Mouse (Mus musculus): Measurements from ENCODE around the gene Ly6f. TPM values are rescaled to one million over a fixed set of nuclear protein-coding genes. Genes with fewer than 3 reads are reported as not detected.
A peak's percentile ranks its signal among the peaks of the same experiment; 100 is the strongest.

The Ly6f gene
- polyA plus RNA-seq, 1 experiment from 2014 or later, result not detected

DNA sequence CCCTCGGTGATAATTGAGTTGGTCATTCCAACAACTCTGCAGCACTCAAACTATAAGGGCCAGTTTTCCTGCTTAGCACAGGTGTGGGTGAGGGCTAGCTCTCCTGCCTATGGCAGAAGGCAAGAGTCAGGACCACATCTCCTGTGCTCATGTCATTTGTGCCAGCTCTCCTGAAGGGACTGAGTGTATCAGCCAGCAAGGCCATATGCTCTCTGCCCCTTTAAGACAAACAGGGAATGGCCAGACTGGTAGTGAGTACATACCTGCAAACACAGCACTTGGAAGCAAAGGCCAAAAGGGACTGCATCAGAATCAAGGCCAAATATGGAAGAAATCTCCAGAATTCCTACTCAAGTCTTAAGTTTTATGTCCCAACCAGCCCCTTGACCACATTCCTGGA, 41.7 kb downstream of the Ly6f start:
- H3K27me3 ChIP-seq (replicated peaks; ENCODE audit: insufficient read depth, low read length), result no peaks in the 10 kb centered on the region
- TF ChIP-seq CTCF (IDR thresholded peaks at IDR 0.05) (no peak), EP300 (IDR thresholded peaks at IDR 0.05) (no peak)
- H3K4me3 ChIP-seq (ENCODE audit: low read depth, low read length), result no peak overlapping the region
- 94% methylated on average over 1 of the region's 1 CpGs for WGBS
- no peaks in the 10 kb centered on the region for H3K9me3 ChIP-seq (ENCODE audit: low read length)
- no peak for DNase-seq (ENCODE audit: low spot score)
- no peaks in the 10 kb centered on the region for H3K36me3 ChIP-seq (ENCODE audit: insufficient read depth, low read length)
- no peak overlapping the region for H3K9ac ChIP-seq (replicated peaks; ENCODE audit: low read depth)
- no peak overlapping the region for H3K4me2 ChIP-seq (replicated peaks; ENCODE audit: low read depth, low read length)
- no peaks in the 10 kb centered on the region for H3K4me1 ChIP-seq (ENCODE audit: insufficient read depth, low read depth, low read length)
- no peak for ATAC-seq
- H3K27ac ChIP-seq (ENCODE audit: low read length), result no peak overlapping the region

DNA sequence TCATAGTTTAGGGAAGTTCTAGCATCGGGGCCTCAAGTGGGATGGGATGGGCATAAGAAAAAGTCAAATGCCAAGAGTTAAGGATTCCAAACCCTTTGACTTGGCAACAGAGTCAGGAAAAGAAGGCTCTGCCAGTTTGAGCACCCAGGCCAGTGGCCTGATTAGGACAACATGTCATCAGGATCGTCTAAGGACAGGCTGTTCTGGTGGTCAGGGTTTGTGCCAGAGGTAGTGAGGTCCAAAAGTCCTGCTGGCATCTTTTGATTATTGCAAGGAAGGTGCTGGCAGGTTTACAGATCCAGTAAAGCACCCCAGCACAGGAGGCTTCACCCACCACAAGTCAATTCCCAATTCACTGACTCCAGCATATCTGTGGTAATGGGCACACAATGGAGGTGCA, 46.2 kb downstream of the Ly6f start:
- ATAC-seq, result no peak
- TF ChIP-seq EP300 (IDR thresholded peaks at IDR 0.05) (no peak), CTCF (IDR thresholded peaks at IDR 0.05) (no peak)
- H3K4me1 ChIP-seq (ENCODE audit: insufficient read depth, low read depth, low read length), result no peaks in the 10 kb centered on the region
- H3K36me3 ChIP-seq (ENCODE audit: insufficient read depth, low read length), result no peaks in the 10 kb centered on the region
- 76% methylated on average over 2 of the region's 2 CpGs for WGBS
- DNase-seq (ENCODE audit: low spot score), result no peak
- no peak overlapping the region for H3K27ac ChIP-seq (ENCODE audit: low read length)
- H3K4me3 ChIP-seq (ENCODE audit: low read depth, low read length), result no peak overlapping the region
- H3K9me3 ChIP-seq (ENCODE audit: low read length), result no peaks in the 10 kb centered on the region
- H3K4me2 ChIP-seq (replicated peaks; ENCODE audit: low read depth, low read length), result no peak overlapping the region
- no peaks in the 10 kb centered on the region for H3K27me3 ChIP-seq (replicated peaks; ENCODE audit: insufficient read depth, low read length)
- no peak overlapping the region for H3K9ac ChIP-seq (replicated peaks; ENCODE audit: low read depth)

DNA sequence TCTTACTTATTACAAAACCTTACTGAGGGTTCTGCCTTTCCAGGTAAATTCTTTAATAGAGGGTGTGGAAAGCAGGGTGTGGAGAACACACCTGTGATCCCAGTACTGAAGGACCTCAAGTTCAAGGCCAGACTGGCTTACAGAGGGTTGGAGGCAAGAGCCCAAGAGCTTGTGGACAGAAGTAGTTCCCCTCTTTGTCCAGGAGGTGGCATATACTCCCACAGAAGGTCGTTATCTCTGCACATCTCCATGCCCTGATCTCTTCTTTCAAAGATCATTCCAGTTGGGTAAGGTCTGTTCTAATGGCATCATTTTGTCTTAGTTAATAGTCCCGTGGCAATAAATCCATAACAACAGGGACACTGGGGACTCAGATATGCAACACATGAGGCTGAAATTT, 49.0 kb downstream of the Ly6f start:
- H3K4me1 ChIP-seq (ENCODE audit: insufficient read depth, low read depth, low read length), result no peaks in the 10 kb centered on the region
- no peak overlapping the region for H3K4me3 ChIP-seq (ENCODE audit: low read depth, low read length)
- 43% methylated on average over 2 of the region's 2 CpGs for WGBS
- no peak overlapping the region for H3K27ac ChIP-seq (ENCODE audit: low read length)
- H3K27me3 ChIP-seq (replicated peaks; ENCODE audit: insufficient read depth, low read length), result no peaks in the 10 kb centered on the region
- DNase-seq (ENCODE audit: low spot score), result no peak
- ATAC-seq, result no peak
- no peak overlapping the region for H3K4me2 ChIP-seq (replicated peaks; ENCODE audit: low read depth, low read length)
- no peaks in the 10 kb centered on the region for H3K36me3 ChIP-seq (ENCODE audit: insufficient read depth, low read length)
- no peak overlapping the region for H3K9ac ChIP-seq (replicated peaks; ENCODE audit: low read depth)
- H3K9me3 ChIP-seq (ENCODE audit: low read length), result no peaks in the 10 kb centered on the region
- TF ChIP-seq CTCF (IDR thresholded peaks at IDR 0.05), result peak; percentile 32
- TF ChIP-seq EP300 (IDR thresholded peaks at IDR 0.05), result no peak

DNA sequence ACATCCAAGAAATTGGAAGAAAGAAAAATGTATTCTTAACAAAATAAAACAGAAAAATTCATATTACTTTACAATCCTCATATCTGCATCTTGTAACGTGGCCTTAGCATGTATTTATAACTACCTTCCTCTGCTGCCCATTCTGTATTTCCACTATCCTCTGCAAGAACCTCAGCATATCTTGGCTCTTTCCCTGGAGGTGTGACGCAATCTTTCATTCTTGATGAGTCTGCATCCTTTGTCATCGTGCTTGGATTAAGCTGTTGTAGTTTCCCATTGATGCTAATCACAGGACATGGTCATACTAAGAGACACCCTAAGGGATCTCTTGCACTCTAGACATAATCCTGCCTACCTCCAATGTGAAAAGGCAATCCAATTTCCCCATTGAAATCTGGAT, 50.4 kb downstream of the Ly6f start:
- ATAC-seq, result no peak
- Histone ChIP-seq H3K4me3 (ENCODE audit: low read depth, low read length) (no peak overlapping the region), H3K36me3 (ENCODE audit: insufficient read depth, low read length) (no peaks in the 10 kb centered on the region), H3K27me3 (replicated peaks; ENCODE audit: insufficient read depth, low read length) (no peaks in the 10 kb centered on the region), H3K9ac (replicated peaks; ENCODE audit: low read depth) (no peak overlapping the region), H3K9me3 (ENCODE audit: low read length) (no peaks in the 10 kb centered on the region), H3K4me2 (replicated peaks; ENCODE audit: low read depth, low read length) (no peak overlapping the region), H3K4me1 (ENCODE audit: insufficient read depth, low read depth, low read length) (no peaks in the 10 kb centered on the region), H3K27ac (ENCODE audit: low read length) (no peak overlapping the region)
- no peak for DNase-seq (ENCODE audit: low spot score)
- no peak for TF ChIP-seq CTCF (IDR thresholded peaks at IDR 0.05)
- no peak for TF ChIP-seq EP300 (IDR thresholded peaks at IDR 0.05)
- 73% methylated on average over 3 of the region's 3 CpGs for WGBS

DNA sequence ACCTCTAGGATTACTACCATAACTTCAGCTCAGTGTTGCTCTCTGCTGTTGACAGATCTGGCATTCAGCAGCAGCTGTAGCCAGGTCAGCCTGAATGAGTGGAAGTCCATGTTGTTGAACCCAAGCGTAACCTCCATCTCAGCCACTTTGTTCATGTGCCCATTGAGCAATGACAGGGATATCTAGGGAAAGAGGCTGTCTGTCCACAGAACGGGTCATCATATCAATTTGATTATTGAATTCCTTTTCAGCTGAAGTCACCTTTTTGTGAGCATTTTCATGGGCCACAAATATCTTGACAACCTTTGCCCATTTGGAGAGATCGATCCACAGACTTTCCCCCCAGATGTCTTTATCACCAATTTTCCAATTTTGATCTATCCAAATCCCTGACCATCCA, 51.9 kb downstream of the Ly6f start:
- H3K4me1 ChIP-seq (ENCODE audit: insufficient read depth, low read depth, low read length), result no peaks in the 10 kb centered on the region
- WGBS, result 79% methylated on average over 3 of the region's 3 CpGs
- DNase-seq (ENCODE audit: low spot score) (no peak), ATAC-seq (no peak)
- TF ChIP-seq CTCF (IDR thresholded peaks at IDR 0.05) (no peak), EP300 (IDR thresholded peaks at IDR 0.05) (no peak)
- H3K4me3 ChIP-seq (ENCODE audit: low read depth, low read length), result no peak overlapping the region
- H3K9ac ChIP-seq (replicated peaks; ENCODE audit: low read depth), result no peak overlapping the region
- H3K27ac ChIP-seq (ENCODE audit: low read length), result no peak overlapping the region
- H3K9me3 ChIP-seq (ENCODE audit: low read length), result no peaks in the 10 kb centered on the region
- no peaks in the 10 kb centered on the region for H3K27me3 ChIP-seq (replicated peaks; ENCODE audit: insufficient read depth, low read length)
- H3K4me2 ChIP-seq (replicated peaks; ENCODE audit: low read depth, low read length), result no peak overlapping the region
- no peaks in the 10 kb centered on the region for H3K36me3 ChIP-seq (ENCODE audit: insufficient read depth, low read length)

Other genes with a start within 250 kb of the Ly6f start
- 363 and 479 TPM in 2 replicates for gene Ly6c1, start 219.6 kb upstream of the Ly6f start, polyA plus RNA-seq (2015; fragmentation: Nextera tagmentation; extraction: Ambion mirVana)
- 30.5 and 47.7 TPM in 2 replicates for gene Ly6c2, start 156.5 kb upstream of the Ly6f start, polyA plus RNA-seq (2015; fragmentation: Nextera tagmentation; extraction: Ambion mirVana)
- 0.68 and 0.98 TPM in 2 replicates for gene Ly6g, start 113.2 kb upstream of the Ly6f start, polyA plus RNA-seq (2015; fragmentation: Nextera tagmentation; extraction: Ambion mirVana)
- not detected in 2 replicates for gene BC025446, start 52.0 kb upstream of the Ly6f start, polyA plus RNA-seq (2015; fragmentation: Nextera tagmentation; extraction: Ambion mirVana)

Data from lung, postnatal 0 days (tissue).